Mouse (Mus musculus): ENCODE results near the gene Slc30a5. TPM values are rescaled to one million over a fixed set of nuclear protein-coding genes. Genes with fewer than 3 reads are reported as not detected.
"Not testable (repeated sequence)": the region's sequence is repeated elsewhere in the genome, so short reads cannot be mapped to it uniquely, and the experiment has no call there.

Gene Slc30a5
- polyA plus RNA-seq, 1 experiment = 29.4 TPM

GRCm38 (mm10) chr13:100824306-100824705, 8.9 kb downstream of the Slc30a5 start:
- H3K4me3 ChIP-seq (replicated peaks; ENCODE audit: extremely low read depth, low read depth, low read length) = no peak overlapping the region
- no peaks in the 10 kb centered on the region for H3K4me1 ChIP-seq (ENCODE audit: control insufficient read depth, insufficient read depth, low read length)
- 42% methylated on average over 6 of the region's 6 CpGs for WGBS
- no peak for DNase-seq
- no peak for TF ChIP-seq POLR2A (IDR thresholded peaks at IDR 0.05; ENCODE audit: borderline replicate concordance, extremely low read depth, low read depth, low read length)
- no peak for TF ChIP-seq CTCF (IDR thresholded peaks at IDR 0.05; ENCODE audit: insufficient read depth, low read length)

GRCm38 (mm10) chr13:100823863-100824262, 9.4 kb downstream of the Slc30a5 start:
- H3K4me3 ChIP-seq (replicated peaks; ENCODE audit: extremely low read depth, low read depth, low read length) = no peak overlapping the region
- 92% methylated on average over 3 of the region's 3 CpGs for WGBS
- DNase-seq = no peak
- no peaks in the 10 kb centered on the region for H3K4me1 ChIP-seq (ENCODE audit: control insufficient read depth, insufficient read depth, low read length)
- TF ChIP-seq CTCF (IDR thresholded peaks at IDR 0.05; ENCODE audit: insufficient read depth, low read length) (no peak), POLR2A (IDR thresholded peaks at IDR 0.05; ENCODE audit: borderline replicate concordance, extremely low read depth, low read depth, low read length) (no peak)

GRCm38 (mm10) chr13:100814451-100814850, 18.8 kb downstream of the Slc30a5 start:
- DNase-seq = no peak
- H3K4me3 ChIP-seq (replicated peaks; ENCODE audit: extremely low read depth, low read depth, low read length) = no peak overlapping the region
- 91% methylated on average over 6 of the region's 6 CpGs for WGBS
- H3K4me1 ChIP-seq (ENCODE audit: control insufficient read depth, insufficient read depth, low read length) = no peaks in the 10 kb centered on the region
- TF ChIP-seq CTCF (IDR thresholded peaks at IDR 0.05; ENCODE audit: insufficient read depth, low read length) = no peak

- TF ChIP-seq POLR2A (IDR thresholded peaks at IDR 0.05; ENCODE audit: borderline replicate concordance, extremely low read depth, low read depth, low read length) (no peak), CTCF (IDR thresholded peaks at IDR 0.05; ENCODE audit: insufficient read depth, low read length) (no peak)
- 93% methylated on average over 3 of the region's 3 CpGs for WGBS
- DNase-seq = no peak
- no peak overlapping the region for H3K4me3 ChIP-seq (replicated peaks; ENCODE audit: extremely low read depth, low read depth, low read length)
- no peaks in the 10 kb centered on the region for H3K4me1 ChIP-seq (ENCODE audit: control insufficient read depth, insufficient read depth, low read length)
Observed at GRCm38 (mm10) chr13:100805776-100806175, 27.5 kb downstream of the Slc30a5 start.

GRCm38 (mm10) chr13:100797171-100797570, 36.1 kb downstream of the Slc30a5 start:
- DNase-seq = no peak
- 84% methylated on average over 6 of the region's 6 CpGs for whole genome bisulfite sequencing
- no peak for TF ChIP-seq POLR2A (IDR thresholded peaks at IDR 0.05; ENCODE audit: borderline replicate concordance, extremely low read depth, low read depth, low read length)
- no peak for TF ChIP-seq CTCF (IDR thresholded peaks at IDR 0.05; ENCODE audit: insufficient read depth, low read length)

GRCm38 (mm10) chr13:100789083-100789482, 44.1 kb downstream of the Slc30a5 start:
- WGBS = 83% methylated on average over 3 of the region's 3 CpGs
- no peak for DNase-seq
- Histone ChIP-seq H3K4me1 (ENCODE audit: control insufficient read depth, insufficient read depth, low read length) (peaks cover 2% of the 10 kb centered on the region; the same call in 1 of the 2 replicates), H3K4me3 (replicated peaks; ENCODE audit: extremely low read depth, low read depth, low read length) (no peak overlapping the region)
- TF ChIP-seq CTCF (IDR thresholded peaks at IDR 0.05; ENCODE audit: insufficient read depth, low read length) = no peak
- TF ChIP-seq POLR2A (IDR thresholded peaks at IDR 0.05; ENCODE audit: borderline replicate concordance, extremely low read depth, low read depth, low read length) = no peak

More at GRCm38 (mm10) chr13:100797171-100797570, 36.1 kb downstream of the Slc30a5 start:
- H3K4me3 ChIP-seq (replicated peaks; ENCODE audit: extremely low read depth, low read depth, low read length) = no peak overlapping the region
- H3K4me1 ChIP-seq (ENCODE audit: control insufficient read depth, insufficient read depth, low read length) = no peaks in the 10 kb centered on the region

- 95% methylated on average over 12 of the region's 14 CpGs for WGBS
- not testable (repeated sequence) for H3K4me3 ChIP-seq (replicated peaks; ENCODE audit: extremely low read depth, low read depth, low read length); H3K4me1 ChIP-seq (ENCODE audit: control insufficient read depth, insufficient read depth, low read length); DNase-seq
Observed at GRCm38 (mm10) chr13:100788057-100788456, 45.2 kb downstream of the Slc30a5 start.

- peak; percentile 12 for DNase-seq
- Histone ChIP-seq H3K4me1 (ENCODE audit: control insufficient read depth, insufficient read depth, low read length) (peaks cover 2% of the 10 kb centered on the region; the same call in 1 of the 2 replicates), H3K4me3 (replicated peaks; ENCODE audit: extremely low read depth, low read depth, low read length) (no peak overlapping the region)
- WGBS = 72% methylated on average over 6 of the region's 6 CpGs
- TF ChIP-seq POLR2A (IDR thresholded peaks at IDR 0.05; ENCODE audit: borderline replicate concordance, extremely low read depth, low read depth, low read length) (no peak), CTCF (IDR thresholded peaks at IDR 0.05; ENCODE audit: insufficient read depth, low read length) (no peak)
Observed at GRCm38 (mm10) chr13:100787316-100788010, 45.8 kb downstream of the Slc30a5 start.

GRCm38 (mm10) chr13:100786414-100786867, 46.8 kb downstream of the Slc30a5 start, which contains the start of gene Ccnb1:
Gene Ccnb1, minus strand, starts transcription at chr13:100786570.
- H3K4me3 ChIP-seq (replicated peaks; ENCODE audit: extremely low read depth, low read depth, low read length) = peak within 1 kb of the TSS; percentile 60
- WGBS = under 1% methylated on average over 35 of the region's 35 CpGs
- TF ChIP-seq POLR2A (IDR thresholded peaks at IDR 0.05; ENCODE audit: borderline replicate concordance, extremely low read depth, low read depth, low read length) (peak; percentile 83; the same call in 1 of the 2 replicates), CTCF (IDR thresholded peaks at IDR 0.05; ENCODE audit: insufficient read depth, low read length) (peak; percentile 31; the same call in 1 of the 2 replicates)
- H3K4me1 ChIP-seq (ENCODE audit: control insufficient read depth, insufficient read depth, low read length) = peaks cover 2% of the 10 kb centered on the region; the same call in 1 of the 2 replicates
- peak; percentile 89 for DNase-seq

GRCm38 (mm10) chr13:100785806-100786413, 47.3 kb downstream of the Slc30a5 start:
- H3K4me3 ChIP-seq (replicated peaks; ENCODE audit: extremely low read depth, low read depth, low read length) = peak overlapping the region; percentile 46
- no peak for TF ChIP-seq CTCF (IDR thresholded peaks at IDR 0.05; ENCODE audit: insufficient read depth, low read length)
- TF ChIP-seq POLR2A (IDR thresholded peaks at IDR 0.05; ENCODE audit: borderline replicate concordance, extremely low read depth, low read depth, low read length) = no peak
- peaks cover 2% of the 10 kb centered on the region; the same call in 1 of the 2 replicates for H3K4me1 ChIP-seq (ENCODE audit: control insufficient read depth, insufficient read depth, low read length)
- WGBS = under 1% methylated on average over 30 of the region's 30 CpGs
- no peak for DNase-seq

Data from lung, adult 2 months (tissue).